Mouse (Mus musculus) neural tube, embryonic 15.5 days (tissue): ENCODE results near the gene Art4. TPM values are rescaled to one million over a fixed set of nuclear protein-coding genes. Genes with fewer than 3 reads are reported as not detected.
A peak's percentile ranks its signal among the peaks of the same experiment; 100 is the strongest.

Experiments used
- ATAC-seq: fragments of 200-750 bp; cut with Nextera tagmentation; 2 replicates; pipeline ENCODE4 v1.8.0; 2017; ENCODE audit warnings: mild to moderate bottlenecking, moderate TSS enrichment, moderate library complexity; ENCODE audit not compliant: low FRiP score
- H3K27ac ChIP-seq: fragments of 300-500 bp; sonication (generic); replicated peaks from 2 replicates; pipeline ENCODE4 v1.5.1; 2015; ENCODE audit warnings: mild to moderate bottlenecking, inconsistent platforms
- H3K27me3 ChIP-seq: fragments of 300-500 bp; sonication (generic); replicated peaks from 2 replicates; pipeline ENCODE4 v1.6.1; 2015; ENCODE audit warnings: inconsistent platforms
- H3K36me3 ChIP-seq: fragments of 300-500 bp; sonication (generic); 2 replicates; pipeline ENCODE4 v1.6.1; 2015; ENCODE audit warnings: inconsistent platforms
- H3K4me1 ChIP-seq: fragments of 300-500 bp; sonication (generic); 2 replicates; pipeline ENCODE4 v1.6.1; 2015; ENCODE audit warnings: inconsistent platforms
- H3K4me2 ChIP-seq: fragments of 300-500 bp; sonication (generic); 2 replicates; pipeline ENCODE4 v1.6.1; 2015; ENCODE audit warnings: inconsistent platforms, mild to moderate bottlenecking, moderate library complexity
- H3K4me3 ChIP-seq: fragments of 300-500 bp; sonication (generic); replicated peaks from 2 replicates; pipeline ENCODE4 v1.5.1; 2015; ENCODE audit warnings: mild to moderate bottlenecking, inconsistent platforms
- H3K9ac ChIP-seq: fragments of 300-500 bp; sonication (generic); replicated peaks from 2 replicates; pipeline ENCODE4 v1.6.1; 2015; ENCODE audit warnings: mild to moderate bottlenecking, inconsistent platforms
- H3K9me3 ChIP-seq: fragments of 300-500 bp; sonication (generic); replicated peaks from 2 replicates; pipeline ENCODE4 v1.6.1; 2016; ENCODE audit warnings: inconsistent platforms
- WGBS: fragments of 180-500 bp; shearing (Covaris S2); methylation state at CpG from one replicate; pipeline ENCODE4 v1.1.7; 2015; ENCODE audit warnings: mixed read lengths; 5-methylcytosine and 5-hydroxymethylcytosine counted together
- polyA plus RNA-seq: library from polyadenylated mRNA; unstranded; fragments of >200 nt; fragmentation: Nextera tagmentation; extraction: Ambion mirVana; gene quantifications from 2 replicates; pipeline ENCODE4 v1.2.1, GENCODE M21; 2015

Art4 gene
- polyA plus RNA-seq, result 0.23 and 2.3 TPM in 2 replicates

- Histone ChIP-seq H3K4me3 (no peak within 1 kb of the TSS), H3K9me3 (no peaks in the 10 kb centered on the region), H3K36me3 (no peaks in the 10 kb centered on the region), H3K9ac (no peak within 1 kb of the TSS), H3K4me2 (no peak within 1 kb of the TSS), H3K27ac (peak within 1 kb of the TSS; percentile 23; the same call in 1 of the 2 replicates), H3K27me3 (0 out of 2 replicates have a peak, but pooled peaks cover 3% of the 10 kb centered on the region), H3K4me1 (peaks cover 6% of the 10 kb centered on the region; the same call in 1 of the 2 replicates)
- 75% methylated on average over 18 of the region's 18 CpGs for WGBS
- no peak for ATAC-seq
Measured at GRCm38 (mm10) chr6:136857186-136857872, at the start of gene Art4. Art4 (minus strand) TSS chr6:136857733.

GRCm38 (mm10) chr6:136906937-136907293 lies 49.4 kb upstream of the Art4 start:
- Histone ChIP-seq H3K4me2 (no peak overlapping the region), H3K9me3 (no peaks in the 10 kb centered on the region), H3K4me3 (no peak overlapping the region), H3K36me3 (no peaks in the 10 kb centered on the region), H3K27ac (no peak overlapping the region), H3K9ac (no peak overlapping the region), H3K27me3 (no peaks in the 10 kb centered on the region), H3K4me1 (peaks cover 7% of the 10 kb centered on the region; the same call in 1 of the 2 replicates)
- 81% methylated on average over 10 of the region's 10 CpGs for WGBS
- no peak for ATAC-seq

GRCm38 (mm10) chr6:136906283-136906936 lies 48.9 kb upstream of the Art4 start:
- 87% methylated on average over 19 of the region's 19 CpGs for WGBS

GRCm38 (mm10) chr6:136903885-136904470 lies 46.4 kb upstream of the Art4 start:
- no peak overlapping the region for H3K4me2 ChIP-seq
- no peak overlapping the region for H3K9ac ChIP-seq
- 63% methylated on average over 8 of the region's 8 CpGs for WGBS
- no peak for ATAC-seq
- H3K4me1 ChIP-seq, result no peaks in the 10 kb centered on the region
- H3K9me3 ChIP-seq, result no peaks in the 10 kb centered on the region
- H3K27ac ChIP-seq, result no peak overlapping the region
- no peaks in the 10 kb centered on the region for H3K36me3 ChIP-seq
- H3K27me3 ChIP-seq, result no peaks in the 10 kb centered on the region
- no peak overlapping the region for H3K4me3 ChIP-seq

More at GRCm38 (mm10) chr6:136906283-136906936, 48.9 kb upstream of the Art4 start:
- Histone ChIP-seq H3K4me3 (no peak overlapping the region), H3K9ac (no peak overlapping the region), H3K4me1 (peaks cover 7% of the 10 kb centered on the region; the same call in 1 of the 2 replicates), H3K9me3 (no peaks in the 10 kb centered on the region), H3K27me3 (no peaks in the 10 kb centered on the region), H3K27ac (no peak overlapping the region), H3K4me2 (no peak overlapping the region), H3K36me3 (no peaks in the 10 kb centered on the region)
- no peak for ATAC-seq

GRCm38 (mm10) chr6:136902527-136902926 lies 45.0 kb upstream of the Art4 start:
- WGBS, result 92% methylated on average over 9 of the region's 9 CpGs
- Histone ChIP-seq H3K27me3 (no peaks in the 10 kb centered on the region), H3K9me3 (no peaks in the 10 kb centered on the region), H3K4me2 (no peak overlapping the region), H3K9ac (no peak overlapping the region), H3K4me3 (no peak overlapping the region), H3K36me3 (no peaks in the 10 kb centered on the region), H3K27ac (no peak overlapping the region), H3K4me1 (no peaks in the 10 kb centered on the region)
- ATAC-seq, result no peak

- Histone ChIP-seq H3K9ac (no peak overlapping the region), H3K4me3 (no peak overlapping the region), H3K27ac (no peak overlapping the region), H3K36me3 (no peaks in the 10 kb centered on the region), H3K9me3 (no peaks in the 10 kb centered on the region), H3K4me1 (no peaks in the 10 kb centered on the region), H3K27me3 (no peaks in the 10 kb centered on the region), H3K4me2 (no peak overlapping the region)
- WGBS, result 87% methylated on average over 2 of the region's 2 CpGs
- no peak for ATAC-seq
Measured at GRCm38 (mm10) chr6:136901010-136901409, 43.5 kb upstream of the Art4 start.

GRCm38 (mm10) chr6:136900369-136901009 lies 43.0 kb upstream of the Art4 start:
- Histone ChIP-seq H3K27ac (no peak overlapping the region), H3K4me3 (no peak overlapping the region), H3K4me1 (no peaks in the 10 kb centered on the region), H3K9ac (no peak overlapping the region), H3K27me3 (no peaks in the 10 kb centered on the region), H3K4me2 (no peak overlapping the region), H3K36me3 (no peaks in the 10 kb centered on the region), H3K9me3 (no peaks in the 10 kb centered on the region)
- no peak for ATAC-seq
- WGBS, result 73% methylated on average over 4 of the region's 4 CpGs

GRCm38 (mm10) chr6:136898954-136899353 lies 41.4 kb upstream of the Art4 start:
- no peaks in the 10 kb centered on the region for H3K27me3 ChIP-seq
- no peaks in the 10 kb centered on the region for H3K9me3 ChIP-seq
- H3K4me3 ChIP-seq, result no peak overlapping the region
- H3K36me3 ChIP-seq, result no peaks in the 10 kb centered on the region
- H3K4me1 ChIP-seq, result no peaks in the 10 kb centered on the region
- H3K4me2 ChIP-seq, result no peak overlapping the region
- no peak overlapping the region for H3K27ac ChIP-seq
- ATAC-seq, result no peak
- WGBS, result 84% methylated on average over 2 of the region's 2 CpGs
- H3K9ac ChIP-seq, result no peak overlapping the region

- H3K4me3 ChIP-seq, result no peak overlapping the region
- 70% methylated on average over 4 of the region's 4 CpGs for WGBS
Measured at GRCm38 (mm10) chr6:136898222-136898621, 40.7 kb upstream of the Art4 start.

GRCm38 (mm10) chr6:136897789-136898188 lies 40.3 kb upstream of the Art4 start:
- no peaks in the 10 kb centered on the region for H3K4me1 ChIP-seq
- H3K9ac ChIP-seq, result no peak overlapping the region
- H3K27ac ChIP-seq, result no peak overlapping the region
- no peak for ATAC-seq
- no peaks in the 10 kb centered on the region for H3K36me3 ChIP-seq
- no peaks in the 10 kb centered on the region for H3K27me3 ChIP-seq
- no peak overlapping the region for H3K4me3 ChIP-seq
- WGBS, result 84% methylated on average over 4 of the region's 4 CpGs
- H3K4me2 ChIP-seq, result no peak overlapping the region
- no peaks in the 10 kb centered on the region for H3K9me3 ChIP-seq

More at GRCm38 (mm10) chr6:136898222-136898621, 40.7 kb upstream of the Art4 start:
- Histone ChIP-seq H3K4me1 (no peaks in the 10 kb centered on the region), H3K4me2 (no peak overlapping the region), H3K9me3 (no peaks in the 10 kb centered on the region), H3K27ac (no peak overlapping the region), H3K9ac (no peak overlapping the region), H3K27me3 (no peaks in the 10 kb centered on the region), H3K36me3 (no peaks in the 10 kb centered on the region)
- no peak for ATAC-seq

GRCm38 (mm10) chr6:136894532-136895339 lies 37.2 kb upstream of the Art4 start:
- Histone ChIP-seq H3K4me3 (no peak overlapping the region), H3K27me3 (no peaks in the 10 kb centered on the region), H3K27ac (no peak overlapping the region; the same call in 1 of the 2 replicates), H3K4me2 (no peak overlapping the region), H3K9ac (no peak overlapping the region), H3K4me1 (no peaks in the 10 kb centered on the region), H3K9me3 (no peaks in the 10 kb centered on the region), H3K36me3 (no peaks in the 10 kb centered on the region)
- no peak for ATAC-seq
- 63% methylated on average over 15 of the region's 15 CpGs for WGBS
